Mouse (Mus musculus): ENCODE data around the gene Kcnh2.

DNA sequence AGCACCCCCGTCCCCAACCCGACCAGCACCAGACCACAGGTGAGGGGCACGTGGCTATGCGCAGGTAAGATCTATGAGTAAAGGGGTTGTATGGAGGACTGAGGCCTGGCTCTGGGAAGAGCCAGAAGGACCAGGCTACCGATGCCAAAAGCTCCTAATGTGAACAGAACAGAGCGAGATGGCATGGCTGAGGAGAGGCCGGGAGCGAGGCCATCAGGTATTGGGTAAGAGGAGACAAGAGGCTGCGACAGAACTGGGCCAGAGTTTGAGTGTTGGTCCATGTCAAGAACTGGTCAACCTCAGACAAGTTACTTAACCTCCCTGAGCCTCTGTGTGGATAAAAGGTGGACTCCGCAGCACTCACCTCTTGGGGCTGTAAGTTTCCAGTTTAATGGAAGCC, 13.6 kb upstream of the Kcnh2 start:
- no peak for TF ChIP-seq CTCF (IDR thresholded peaks at IDR 0.05)
- TF ChIP-seq EP300 (IDR thresholded peaks at IDR 0.05) = no peak

Data from lung, postnatal 0 days (tissue).